In genomic region chr14:47942671-47943070, GRCm38 (mm10) we compare ENCODE assay signal across 28 mouse cellular contexts.
DNase-seq lines count a peak whose midpoint lies in the region; ATAC-seq and TF ChIP-seq lines count a peak whose summit lies in the region.
"Had no signal": no experiment of that assay in that cellular context is flagged by ENCODE, and none has a peak within 500 bp of the region (broad histone marks: within the 10 kb centered on the region; RNA-seq: fewer than 3 reads in every experiment).

No protein-coding gene starts in this region.

- no peak overlapping the region for H3K9ac ChIP-seq in kidney, embryonic 15.5 days
- H3K9ac ChIP-seq in stomach, postnatal 0 days (ENCODE audit: low read length), result no peak overlapping the region
- no peak overlapping the region for H3K9ac ChIP-seq in forebrain, embryonic 16.5 days (replicated peaks; ENCODE audit: low read depth, low read length)
- no peak overlapping the region for H3K9ac ChIP-seq in forebrain, embryonic 13.5 days
- H3K9ac ChIP-seq: embryonic facial prominence, embryonic 13.5 days; embryonic facial prominence, embryonic 15.5 days; forebrain, embryonic 12.5 days; forebrain, embryonic 15.5 days had no signal

- no peaks in the 10 kb centered on the region for H3K27me3 ChIP-seq in kidney, embryonic 15.5 days
- H3K27me3 ChIP-seq in stomach, postnatal 0 days (ENCODE audit: control insufficient read depth, insufficient read depth, low read length), result no peaks in the 10 kb centered on the region
- H3K27me3 ChIP-seq in forebrain, embryonic 16.5 days (replicated peaks; ENCODE audit: control insufficient read depth, insufficient read depth, low read length), result no peaks in the 10 kb centered on the region
- H3K27me3 ChIP-seq in forebrain, embryonic 13.5 days, result no peaks in the 10 kb centered on the region
- H3K27me3 ChIP-seq: CH12.LX; embryonic facial prominence, embryonic 13.5 days; embryonic facial prominence, embryonic 15.5 days; forebrain, embryonic 12.5 days; forebrain, embryonic 15.5 days had no signal

- H3K36me3 ChIP-seq in kidney, embryonic 15.5 days, result no peaks in the 10 kb centered on the region
- H3K36me3 ChIP-seq in stomach, postnatal 0 days (ENCODE audit: control insufficient read depth, insufficient read depth, low read length), result no peaks in the 10 kb centered on the region
- H3K36me3 ChIP-seq in forebrain, embryonic 16.5 days (ENCODE audit: control insufficient read depth, insufficient read depth), result no peaks in the 10 kb centered on the region
- no peaks in the 10 kb centered on the region for H3K36me3 ChIP-seq in forebrain, embryonic 13.5 days (ENCODE audit: poor library complexity, severe bottlenecking)
- H3K36me3 ChIP-seq: embryonic facial prominence, embryonic 13.5 days; embryonic facial prominence, embryonic 15.5 days; forebrain, embryonic 10.5 days; forebrain, embryonic 12.5 days; forebrain, embryonic 15.5 days; G1E had no signal

- ATAC-seq in kidney, embryonic 15.5 days (replicated peaks; ENCODE audit: low FRiP score), result no peak
- ATAC-seq in stomach, postnatal 0 days (ENCODE audit: low FRiP score, low TSS enrichment), result no peak; the same call in 1 of the 2 replicates
- no peak for ATAC-seq in forebrain, embryonic 16.5 days
- ATAC-seq in forebrain, embryonic 13.5 days, result no peak
- ATAC-seq: CD4-positive, CD25-positive, alpha-beta regulatory T cell, adult 4 months; forebrain, embryonic 15.5 days had no signal

- H3K4me1 ChIP-seq in kidney, embryonic 15.5 days, result 0 out of 2 replicates have a peak, but pooled peaks cover 5% of the 10 kb centered on the region
- no peaks in the 10 kb centered on the region for H3K4me1 ChIP-seq in stomach, postnatal 0 days (replicated peaks; ENCODE audit: control insufficient read depth, insufficient read depth)
- H3K4me1 ChIP-seq in forebrain, embryonic 16.5 days (replicated peaks; ENCODE audit: control insufficient read depth, insufficient read depth, low read length), result no peaks in the 10 kb centered on the region
- H3K4me1 ChIP-seq in forebrain, embryonic 13.5 days, result no peaks in the 10 kb centered on the region
- H3K4me1 ChIP-seq: embryonic facial prominence, embryonic 13.5 days; forebrain, embryonic 12.5 days; forebrain, embryonic 15.5 days had no signal

- no peak overlapping the region for H3K27ac ChIP-seq in kidney, embryonic 15.5 days
- no peak overlapping the region for H3K27ac ChIP-seq in stomach, postnatal 0 days (replicated peaks)
- H3K27ac ChIP-seq in forebrain, embryonic 16.5 days (ENCODE audit: low read length), result no peak overlapping the region
- H3K27ac ChIP-seq in forebrain, embryonic 13.5 days, result no peak overlapping the region
- H3K27ac ChIP-seq: embryonic facial prominence, embryonic 13.5 days; embryonic facial prominence, embryonic 15.5 days; forebrain, embryonic 10.5 days; forebrain, embryonic 12.5 days; forebrain, embryonic 15.5 days had no signal

- no peak for TF ChIP-seq CTCF in stomach, postnatal 0 days (IDR thresholded peaks at IDR 0.05; ENCODE audit: low read depth)

- intact Hi-C loops in heart, postnatal 36 days (cut with DNase I), result no loop called here

- H3K4me3 ChIP-seq in kidney, embryonic 15.5 days (replicated peaks), result no peak overlapping the region
- H3K4me3 ChIP-seq in stomach, postnatal 0 days (ENCODE audit: low read depth, low read length), result no peak overlapping the region
- no peak overlapping the region for H3K4me3 ChIP-seq in forebrain, embryonic 16.5 days (replicated peaks; ENCODE audit: low read length)
- H3K4me3 ChIP-seq in forebrain, embryonic 13.5 days, result no peak overlapping the region
- H3K4me3 ChIP-seq: embryonic facial prominence, embryonic 13.5 days; embryonic facial prominence, embryonic 15.5 days; erythroblast, embryonic 14.5 days; forebrain, embryonic 10.5 days; forebrain, embryonic 12.5 days; forebrain, embryonic 15.5 days had no signal

- no peaks in the 10 kb centered on the region for H3K9me3 ChIP-seq in kidney, embryonic 15.5 days (replicated peaks)
- H3K9me3 ChIP-seq in stomach, postnatal 0 days (ENCODE audit: control insufficient read depth, low read length), result no peaks in the 10 kb centered on the region
- no peaks in the 10 kb centered on the region for H3K9me3 ChIP-seq in forebrain, embryonic 16.5 days (ENCODE audit: control insufficient read depth, low read length)
- H3K9me3 ChIP-seq in forebrain, embryonic 13.5 days (replicated peaks), result no peaks in the 10 kb centered on the region
- H3K9me3 ChIP-seq: embryonic facial prominence, embryonic 13.5 days; embryonic facial prominence, embryonic 15.5 days; forebrain, embryonic 10.5 days; forebrain, embryonic 12.5 days; forebrain, embryonic 15.5 days; G1E had no signal

- H3K4me2 ChIP-seq in kidney, embryonic 15.5 days, result no peak overlapping the region
- no peak overlapping the region for H3K4me2 ChIP-seq in stomach, postnatal 0 days (replicated peaks; ENCODE audit: low read depth)
- no peak overlapping the region for H3K4me2 ChIP-seq in forebrain, embryonic 16.5 days (ENCODE audit: low read length)
- H3K4me2 ChIP-seq in forebrain, embryonic 13.5 days, result no peak overlapping the region
- H3K4me2 ChIP-seq: embryonic facial prominence, embryonic 13.5 days; embryonic facial prominence, embryonic 15.5 days; forebrain, embryonic 12.5 days; forebrain, embryonic 15.5 days had no signal

- peak; percentile 82 for TF ChIP-seq EP300 in stomach, postnatal 0 days (optimal IDR thresholded peaks at IDR 0.05)

- peak; percentile 10 for DNase-seq in heart, adult 11 months
- no peak for DNase-seq in heart, postnatal 36 days
- peak; percentile 32 for DNase-seq in kidney, adult 9 months
- DNase-seq in fibroblast of lung, adult 2 months (ENCODE audit: low read depth), result peak; percentile 66
- DNase-seq in stomach, postnatal 0 days (ENCODE audit: low spot score), result no peak
- DNase-seq: adrenal gland, adult 2 months; adrenal gland, postnatal 10 days; adrenal gland, postnatal 25 days; B cell, adult 2 months; cerebellum, adult 11 months; cerebellum, adult 18-20 months; cerebellum, adult 8-10 months; cerebellum, adult 9-11 months; cerebellum, postnatal 14 days; cerebellum, postnatal 36 days; embryo, embryonic 11 days had no signal

Comparison
In these comparisons a context has a peak if more than half of its experiments do, and no peak if none do; other contexts are left out.
1. DNase-seq: peak in heart, adult 11 months (single experiment), kidney, adult 9 months (single experiment) and fibroblast of lung, adult 2 months (single experiment); none in heart, postnatal 36 days (0 of 2) and stomach, postnatal 0 days (single experiment).